Mouse (Mus musculus): ENCODE measurements at regions not wholly inside any gene's neighbourhood (a gene's known extent, or its start where the extent isn't known, plus 50 kb on each side); places are given as distances from the start of the nearest gene placed in this dataset.

- TF ChIP-seq CTCF (IDR thresholded peaks at IDR 0.05; ENCODE audit: low read depth) (no peak), EP300 (IDR thresholded peaks at IDR 0.05; ENCODE audit: low read depth) (no peak)
Observed at GRCm38 (mm10) chr8:113981339-113981738, 132.8 kb upstream of the Adamts18 start.
